Mouse (Mus musculus): ENCODE measurements around the gene Bmp6. TPM values are rescaled to one million over a fixed set of nuclear protein-coding genes. Genes with fewer than 3 reads are reported as not detected.

Gene Bmp6
- polyA plus RNA-seq, 1 experiment = 2.4 TPM

- no peaks in the 10 kb centered on the region for H3K27me3 ChIP-seq (ENCODE audit: control insufficient read depth, insufficient read depth, low read length)
- H3K4me1 ChIP-seq (ENCODE audit: control insufficient read depth, insufficient read depth, low read length) = peaks cover 8% of the 10 kb centered on the region
- no peak for TF ChIP-seq POLR2A (IDR thresholded peaks at IDR 0.05; ENCODE audit: control insufficient read depth, low read depth, low read length)
- no peak for TF ChIP-seq CTCF (IDR thresholded peaks at IDR 0.05; ENCODE audit: control insufficient read depth, insufficient read depth, insufficient replicate concordance, low read depth, low read length)
- H3K36me3 ChIP-seq (ENCODE audit: control insufficient read depth, insufficient read depth, low read length) = no peaks in the 10 kb centered on the region
- peak within 1 kb of the TSS; percentile 59 for H3K27ac ChIP-seq (ENCODE audit: control insufficient read depth, insufficient read depth, low read depth, low read length)
- H3K4me3 ChIP-seq (ENCODE audit: control insufficient read depth, low read depth, low read length) = peak within 1 kb of the TSS; percentile 90
Measured at GRCm38 (mm10) chr13:38528687-38529294, 183.9 kb downstream of the Bmp6 start, which contains the start of gene Txndc5. Txndc5 (minus strand) TSS chr13:38528824.

DNA sequence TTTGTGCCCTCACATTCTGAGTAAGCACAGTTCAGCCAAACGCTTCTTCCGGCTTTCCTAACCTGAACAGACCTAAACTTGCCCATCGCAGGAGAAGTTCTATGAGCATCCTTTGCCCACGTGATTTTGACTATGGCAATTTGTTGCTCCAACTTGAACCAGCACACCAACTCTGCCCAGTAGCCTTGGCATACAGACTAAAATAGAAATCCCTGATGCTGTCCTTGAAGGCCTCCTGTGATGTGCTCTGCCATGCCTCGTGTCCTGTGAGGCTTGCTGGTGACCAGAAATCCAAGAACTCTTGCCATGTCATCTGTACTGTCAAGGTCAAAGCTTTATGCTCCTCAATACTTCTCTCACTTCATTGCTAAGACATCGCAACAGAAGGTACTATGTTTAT lies 184.7 kb downstream of the Bmp6 start:
- Histone ChIP-seq H3K27ac (ENCODE audit: control insufficient read depth, insufficient read depth, low read depth, low read length) (no peak overlapping the region), H3K4me3 (ENCODE audit: control insufficient read depth, low read depth, low read length) (no peak overlapping the region), H3K36me3 (ENCODE audit: control insufficient read depth, insufficient read depth, low read length) (no peaks in the 10 kb centered on the region), H3K4me1 (ENCODE audit: control insufficient read depth, insufficient read depth, low read length) (peaks cover 8% of the 10 kb centered on the region), H3K27me3 (ENCODE audit: control insufficient read depth, insufficient read depth, low read length) (no peaks in the 10 kb centered on the region)
- TF ChIP-seq POLR2A (IDR thresholded peaks at IDR 0.05; ENCODE audit: control insufficient read depth, low read depth, low read length) = no peak
- no peak for TF ChIP-seq CTCF (IDR thresholded peaks at IDR 0.05; ENCODE audit: control insufficient read depth, insufficient read depth, insufficient replicate concordance, low read depth, low read length)

DNA sequence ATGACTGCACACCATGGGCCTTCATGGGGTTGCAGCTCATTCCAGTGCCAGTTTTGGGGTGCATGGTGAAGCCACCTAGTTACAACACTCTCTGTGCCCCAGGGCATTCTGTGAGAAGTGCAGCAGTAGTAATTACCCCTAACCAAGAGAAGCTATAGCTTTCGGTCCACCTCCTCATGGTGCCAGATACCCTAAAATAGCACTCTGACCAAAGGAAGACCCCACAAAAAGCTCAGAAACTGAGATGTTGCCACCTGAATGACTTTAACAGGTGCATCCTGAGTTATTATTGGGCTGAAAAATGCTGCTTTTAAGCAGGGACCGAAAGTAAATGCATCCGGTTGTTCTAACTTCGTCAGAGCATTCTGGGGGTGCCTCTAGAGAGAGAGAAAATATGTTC lies 186.6 kb downstream of the Bmp6 start:
- TF ChIP-seq CTCF (IDR thresholded peaks at IDR 0.05; ENCODE audit: control insufficient read depth, insufficient read depth, insufficient replicate concordance, low read depth, low read length) (no peak), POLR2A (IDR thresholded peaks at IDR 0.05; ENCODE audit: control insufficient read depth, low read depth, low read length) (no peak)
- Histone ChIP-seq H3K27ac (ENCODE audit: control insufficient read depth, insufficient read depth, low read depth, low read length) (no peak overlapping the region), H3K36me3 (ENCODE audit: control insufficient read depth, insufficient read depth, low read length) (no peaks in the 10 kb centered on the region), H3K4me3 (ENCODE audit: control insufficient read depth, low read depth, low read length) (no peak overlapping the region), H3K4me1 (ENCODE audit: control insufficient read depth, insufficient read depth, low read length) (peaks cover 8% of the 10 kb centered on the region), H3K27me3 (ENCODE audit: control insufficient read depth, insufficient read depth, low read length) (no peaks in the 10 kb centered on the region)

- Histone ChIP-seq H3K36me3 (ENCODE audit: control insufficient read depth, insufficient read depth, low read length) (no peaks in the 10 kb centered on the region), H3K4me1 (ENCODE audit: control insufficient read depth, insufficient read depth, low read length) (no peaks in the 10 kb centered on the region), H3K27me3 (ENCODE audit: control insufficient read depth, insufficient read depth, low read length) (no peaks in the 10 kb centered on the region), H3K27ac (ENCODE audit: control insufficient read depth, insufficient read depth, low read depth, low read length) (no peak overlapping the region), H3K4me3 (ENCODE audit: control insufficient read depth, low read depth, low read length) (no peak overlapping the region)
- TF ChIP-seq POLR2A (IDR thresholded peaks at IDR 0.05; ENCODE audit: control insufficient read depth, low read depth, low read length) (no peak), CTCF (IDR thresholded peaks at IDR 0.05; ENCODE audit: control insufficient read depth, insufficient read depth, insufficient replicate concordance, low read depth, low read length) (no peak)
Measured at GRCm38 (mm10) chr13:38533461-38533860, 188.6 kb downstream of the Bmp6 start.

DNA sequence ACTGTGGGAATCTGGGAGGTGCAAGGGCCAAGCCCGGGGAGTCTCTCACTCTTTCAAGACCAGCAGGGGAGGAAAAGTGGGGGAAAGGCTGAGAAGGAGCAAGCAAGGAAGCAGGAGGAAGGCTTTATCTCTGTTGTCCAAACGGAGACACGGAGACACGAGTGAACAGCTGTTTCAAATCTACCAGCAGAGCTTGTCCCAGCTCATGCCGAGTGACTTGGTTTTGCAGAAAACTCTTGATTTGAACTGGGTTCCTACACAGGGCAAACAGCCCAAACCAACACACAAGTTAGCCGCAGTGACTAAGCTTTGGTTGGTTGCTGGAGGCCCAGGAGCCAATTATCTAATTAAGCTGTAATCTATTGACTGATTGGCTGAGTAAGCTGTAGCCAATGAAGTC lies 189.1 kb downstream of the Bmp6 start:
- Histone ChIP-seq H3K4me3 (ENCODE audit: control insufficient read depth, low read depth, low read length) (no peak overlapping the region), H3K4me1 (ENCODE audit: control insufficient read depth, insufficient read depth, low read length) (no peaks in the 10 kb centered on the region), H3K27ac (ENCODE audit: control insufficient read depth, insufficient read depth, low read depth, low read length) (no peak overlapping the region), H3K36me3 (ENCODE audit: control insufficient read depth, insufficient read depth, low read length) (no peaks in the 10 kb centered on the region), H3K27me3 (ENCODE audit: control insufficient read depth, insufficient read depth, low read length) (no peaks in the 10 kb centered on the region)
- TF ChIP-seq POLR2A (IDR thresholded peaks at IDR 0.05; ENCODE audit: control insufficient read depth, low read depth, low read length) = no peak
- no peak for TF ChIP-seq CTCF (IDR thresholded peaks at IDR 0.05; ENCODE audit: control insufficient read depth, insufficient read depth, insufficient replicate concordance, low read depth, low read length)

GRCm38 (mm10) chr13:38534731-38535130 lies 189.8 kb downstream of the Bmp6 start:
- no peaks in the 10 kb centered on the region for H3K4me1 ChIP-seq (ENCODE audit: control insufficient read depth, insufficient read depth, low read length)
- TF ChIP-seq CTCF (IDR thresholded peaks at IDR 0.05; ENCODE audit: control insufficient read depth, insufficient read depth, insufficient replicate concordance, low read depth, low read length) = no peak
- TF ChIP-seq POLR2A (IDR thresholded peaks at IDR 0.05; ENCODE audit: control insufficient read depth, low read depth, low read length) = no peak
- no peak overlapping the region for H3K4me3 ChIP-seq (ENCODE audit: control insufficient read depth, low read depth, low read length)
- H3K27me3 ChIP-seq (ENCODE audit: control insufficient read depth, insufficient read depth, low read length) = no peaks in the 10 kb centered on the region
- no peak overlapping the region for H3K27ac ChIP-seq (ENCODE audit: control insufficient read depth, insufficient read depth, low read depth, low read length)
- H3K36me3 ChIP-seq (ENCODE audit: control insufficient read depth, insufficient read depth, low read length) = no peaks in the 10 kb centered on the region

GRCm38 (mm10) chr13:38537521-38537920 lies 192.6 kb downstream of the Bmp6 start:
- no peak for TF ChIP-seq POLR2A (IDR thresholded peaks at IDR 0.05; ENCODE audit: control insufficient read depth, low read depth, low read length)
- no peak for TF ChIP-seq CTCF (IDR thresholded peaks at IDR 0.05; ENCODE audit: control insufficient read depth, insufficient read depth, insufficient replicate concordance, low read depth, low read length)
- H3K4me1 ChIP-seq (ENCODE audit: control insufficient read depth, insufficient read depth, low read length) = no peaks in the 10 kb centered on the region

More at GRCm38 (mm10) chr13:38537521-38537920, 192.6 kb downstream of the Bmp6 start:
- Histone ChIP-seq H3K27ac (ENCODE audit: control insufficient read depth, insufficient read depth, low read depth, low read length) (no peak overlapping the region), H3K4me3 (ENCODE audit: control insufficient read depth, low read depth, low read length) (no peak overlapping the region), H3K27me3 (ENCODE audit: control insufficient read depth, insufficient read depth, low read length) (no peaks in the 10 kb centered on the region), H3K36me3 (ENCODE audit: control insufficient read depth, insufficient read depth, low read length) (no peaks in the 10 kb centered on the region)

Measured in testis, adult 2 months (tissue).